Mouse (Mus musculus) frontal cortex, adult 2 months (tissue): ENCODE data around the gene Cfap74. TPM values are rescaled to one million over a fixed set of nuclear protein-coding genes. Genes with fewer than 3 reads are reported as not detected.
A peak's percentile ranks its signal among the peaks of the same experiment; 100 is the strongest.

Source experiments
- DNase-seq, 2 experiments: peaks; one replicate each; pipeline ENCODE4 v3.0.0; 2022; ENCODE audit warnings: low spot score in 1 of 2; ENCODE audit errors: extremely low spot score in 1 of 2
- polyA plus RNA-seq: library from polyadenylated mRNA; depleted of rRNA; stranded (reverse); fragments of >200 nt; gene quantifications from 2 replicates; pipeline ENCODE4 v1.2.3, GENCODE M21; 2012; rRNA removed

The Cfap74 gene
- polyA plus RNA-seq, result 18.6 and 20.5 TPM in 2 replicates

DNA sequence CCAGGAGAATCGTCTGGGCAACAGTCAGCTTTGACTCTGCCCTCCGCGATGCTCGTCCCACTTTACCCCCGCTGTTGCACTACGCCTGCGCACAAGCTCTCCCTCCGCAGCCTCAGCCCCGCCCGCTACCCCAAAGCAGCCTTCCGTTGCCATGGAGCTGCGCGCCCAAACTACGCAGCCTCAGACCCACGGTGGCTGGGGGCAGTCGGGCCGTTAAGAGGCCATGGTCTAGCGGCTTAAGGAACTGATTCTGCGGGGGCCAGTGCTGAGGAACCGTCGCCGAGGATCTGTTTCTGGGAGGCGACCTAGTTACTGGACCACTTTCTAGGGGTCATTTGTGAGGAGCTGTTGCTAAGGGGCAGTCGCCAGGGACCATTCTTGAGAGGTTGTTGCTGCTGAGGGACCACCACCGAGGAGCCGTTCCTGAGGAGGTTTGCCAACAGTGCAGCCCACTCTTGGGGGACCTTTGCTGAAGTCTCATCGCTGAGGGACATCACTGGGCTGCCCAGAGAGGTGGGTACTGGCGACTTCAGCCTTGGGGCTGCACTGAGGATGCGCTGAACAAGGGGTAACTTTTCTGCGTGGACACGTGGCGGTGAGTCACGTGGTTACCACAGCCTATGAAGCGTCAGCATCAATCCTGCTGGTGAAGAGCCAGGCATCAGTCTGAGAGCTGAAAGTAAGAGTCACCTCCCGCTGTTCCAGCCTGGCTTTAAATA lies at the start of gene Cfap74:
Cfap74 (plus strand) TSS at position 133 of the 719 bp plus-strand sequence.
- peak; percentile 75 to 90 for DNase-seq

DNA sequence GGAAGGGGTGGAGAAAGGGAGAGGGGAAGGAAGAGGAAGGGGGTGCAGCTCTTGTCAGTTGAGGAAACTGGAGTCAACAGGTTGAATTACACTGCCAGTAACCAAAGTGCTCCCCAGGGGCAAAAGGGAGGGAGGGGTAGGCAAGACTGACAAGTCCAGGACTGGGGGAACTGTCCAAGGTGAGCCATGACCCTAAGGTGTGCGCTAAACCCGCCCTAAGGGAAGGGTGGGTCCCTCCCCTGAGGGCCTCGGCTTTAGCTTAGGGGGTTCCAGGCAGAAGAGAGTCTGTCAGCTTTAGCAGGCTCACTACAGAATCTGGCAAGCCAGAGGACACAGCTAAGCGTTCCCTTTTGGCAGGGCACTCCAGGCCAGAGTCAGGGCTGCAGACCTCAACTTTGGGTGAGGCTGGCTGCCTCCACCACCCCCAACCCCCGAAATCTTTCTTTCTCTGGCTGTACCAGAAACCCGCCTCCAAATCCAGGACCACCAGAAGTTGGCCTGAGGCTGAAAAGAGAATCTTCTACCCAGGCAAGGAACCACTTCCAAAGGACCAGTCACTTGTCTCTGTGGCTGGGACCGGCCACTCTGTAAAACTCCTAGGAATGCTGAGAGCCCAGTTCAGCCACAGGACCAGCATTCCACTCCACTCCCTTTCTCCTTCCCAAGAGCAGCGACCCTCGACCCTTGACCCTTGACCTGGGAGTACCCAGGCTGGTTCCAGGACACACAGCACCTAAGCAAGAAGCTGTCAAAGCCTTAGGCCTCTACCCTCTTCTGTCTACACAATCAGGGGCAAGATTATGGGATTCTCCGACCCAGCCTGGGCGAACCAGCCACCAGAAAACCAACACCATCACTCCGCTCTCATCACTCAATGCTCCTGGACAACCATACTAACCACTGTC lies 49.2 kb upstream of the Cfap74 start:
- no peak for DNase-seq

DNA sequence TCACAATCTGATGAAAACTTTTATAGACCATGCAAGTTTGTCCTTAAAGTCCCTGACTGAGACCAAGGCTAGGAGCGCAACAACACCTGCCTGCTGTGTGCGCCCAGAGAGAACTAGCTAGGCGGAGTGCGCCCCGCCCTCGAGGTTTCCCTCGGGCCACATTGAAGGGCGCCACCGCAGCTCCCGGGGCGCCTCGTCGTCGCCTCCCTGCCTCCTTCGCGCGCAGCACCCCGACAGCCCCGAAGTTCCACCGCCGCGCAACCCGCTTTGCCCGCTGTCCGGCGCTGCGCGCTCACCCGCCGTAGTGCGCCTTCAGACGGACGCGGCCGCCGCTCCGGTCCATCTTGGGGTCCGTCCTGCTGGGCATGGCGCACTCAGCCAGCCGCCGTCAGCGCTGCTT lies 48.1 kb upstream of the Cfap74 start:
- DNase-seq, result no peak

DNA sequence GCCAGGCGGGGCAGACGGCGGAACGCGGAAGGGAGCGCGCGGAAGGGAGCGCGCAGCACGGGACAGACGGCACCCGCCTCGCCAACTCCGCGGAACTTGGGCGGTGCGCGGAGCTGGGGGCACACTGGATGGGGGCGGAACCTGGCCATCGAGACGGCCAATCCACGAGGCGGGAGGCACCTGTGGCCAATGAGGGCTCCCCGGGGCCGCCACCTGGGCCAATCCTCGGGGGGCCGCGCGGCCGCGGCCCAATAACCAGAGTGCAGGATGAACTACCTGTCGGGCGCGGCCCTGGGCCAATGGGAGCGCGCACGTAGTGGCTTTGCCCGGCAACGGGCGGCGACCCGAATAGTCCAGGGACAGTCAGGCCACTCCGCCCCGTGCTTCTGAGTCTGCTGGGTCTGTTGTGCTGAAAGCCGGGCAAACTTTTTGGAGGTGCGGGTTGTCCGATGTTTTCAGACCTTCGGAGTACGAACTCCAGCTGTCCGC lies 47.6 kb upstream of the Cfap74 start, which contains the start of gene Prkcz:
Prkcz (minus strand) TSS at position 59 of the 489 bp plus-strand sequence.
- peak in 1 of 2 experiments; percentile 60 for DNase-seq

DNA sequence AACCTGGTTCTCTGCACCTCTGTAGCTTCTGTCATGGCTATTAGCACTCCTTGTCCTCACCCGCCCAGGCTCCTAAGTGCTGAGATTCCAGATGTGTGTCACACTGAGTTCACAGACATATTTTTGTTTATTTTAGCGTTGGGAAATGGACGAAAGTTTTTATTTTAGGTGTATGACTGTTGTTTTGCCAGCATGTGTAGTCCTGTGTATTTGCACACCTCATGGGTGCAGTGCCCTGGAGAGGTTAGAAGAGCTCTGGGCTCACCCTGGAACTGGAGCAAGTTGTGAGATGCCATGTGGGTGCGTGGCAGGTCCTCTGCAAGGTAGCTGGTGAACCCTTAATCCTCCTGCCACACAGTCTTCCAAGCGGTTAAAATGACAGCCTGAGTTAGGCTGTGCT lies 46.5 kb upstream of the Cfap74 start:
- DNase-seq, result no peak

DNA sequence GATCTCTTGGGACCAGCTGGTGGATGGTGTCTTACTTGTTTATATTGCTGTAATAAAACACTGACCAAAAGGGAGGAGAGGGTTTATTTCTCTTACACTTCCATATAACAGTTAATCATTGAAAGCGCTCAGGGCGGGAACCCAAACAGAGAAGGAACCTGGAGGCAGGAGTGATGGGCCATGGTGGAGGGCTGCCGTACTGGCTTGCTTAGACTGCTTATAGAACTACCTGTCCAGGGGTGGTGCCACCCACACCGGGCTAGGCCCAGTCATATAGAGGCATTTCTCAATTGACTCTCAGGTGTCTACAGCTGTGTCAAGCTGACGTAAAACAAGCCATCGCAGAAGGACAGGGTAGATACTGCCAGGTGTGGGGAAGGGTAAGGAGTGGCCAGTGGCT lies 42.2 kb upstream of the Cfap74 start:
- DNase-seq, result no peak

DNA sequence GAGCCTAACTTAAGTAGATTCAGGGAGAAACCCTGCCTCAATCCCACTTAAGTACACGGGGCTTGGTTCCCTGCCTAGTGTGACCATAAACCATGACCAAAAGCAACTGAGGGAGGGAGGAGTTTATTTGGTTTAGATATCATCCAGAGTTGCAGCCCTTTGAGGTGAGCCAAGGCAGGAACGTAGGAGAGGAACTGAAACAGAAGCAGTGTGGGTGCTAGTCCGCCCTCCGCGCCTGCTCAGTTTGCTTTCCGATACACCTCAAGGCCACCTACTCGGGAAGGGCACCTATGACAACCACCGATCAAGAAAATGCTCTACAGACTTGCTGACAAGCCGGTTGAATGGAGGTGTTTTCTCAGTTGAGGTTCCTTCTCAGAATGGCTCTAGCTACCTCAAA lies 41.3 kb upstream of the Cfap74 start:
- no peak for DNase-seq

DNA sequence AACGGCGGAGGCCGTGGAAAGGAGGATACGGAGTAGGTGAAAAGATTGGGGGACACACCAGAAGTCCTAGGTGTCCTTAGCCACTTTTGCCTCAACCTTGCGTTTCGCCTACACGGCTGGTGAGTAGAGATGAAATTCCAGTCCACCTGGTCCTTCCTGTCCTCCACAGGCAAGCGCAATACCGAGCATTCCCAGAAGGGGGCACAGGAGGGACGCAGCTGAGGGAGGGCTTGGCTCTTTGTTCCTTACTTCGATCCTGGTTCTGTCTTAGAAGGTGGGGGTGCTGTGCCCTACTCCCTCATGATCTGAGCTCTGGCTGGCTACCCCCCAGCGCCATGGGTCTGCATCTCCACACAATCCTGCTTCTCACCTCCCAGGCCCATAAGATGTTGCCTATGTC lies 40.3 kb upstream of the Cfap74 start:
- peak; percentile 40 to 92 for DNase-seq

DNA sequence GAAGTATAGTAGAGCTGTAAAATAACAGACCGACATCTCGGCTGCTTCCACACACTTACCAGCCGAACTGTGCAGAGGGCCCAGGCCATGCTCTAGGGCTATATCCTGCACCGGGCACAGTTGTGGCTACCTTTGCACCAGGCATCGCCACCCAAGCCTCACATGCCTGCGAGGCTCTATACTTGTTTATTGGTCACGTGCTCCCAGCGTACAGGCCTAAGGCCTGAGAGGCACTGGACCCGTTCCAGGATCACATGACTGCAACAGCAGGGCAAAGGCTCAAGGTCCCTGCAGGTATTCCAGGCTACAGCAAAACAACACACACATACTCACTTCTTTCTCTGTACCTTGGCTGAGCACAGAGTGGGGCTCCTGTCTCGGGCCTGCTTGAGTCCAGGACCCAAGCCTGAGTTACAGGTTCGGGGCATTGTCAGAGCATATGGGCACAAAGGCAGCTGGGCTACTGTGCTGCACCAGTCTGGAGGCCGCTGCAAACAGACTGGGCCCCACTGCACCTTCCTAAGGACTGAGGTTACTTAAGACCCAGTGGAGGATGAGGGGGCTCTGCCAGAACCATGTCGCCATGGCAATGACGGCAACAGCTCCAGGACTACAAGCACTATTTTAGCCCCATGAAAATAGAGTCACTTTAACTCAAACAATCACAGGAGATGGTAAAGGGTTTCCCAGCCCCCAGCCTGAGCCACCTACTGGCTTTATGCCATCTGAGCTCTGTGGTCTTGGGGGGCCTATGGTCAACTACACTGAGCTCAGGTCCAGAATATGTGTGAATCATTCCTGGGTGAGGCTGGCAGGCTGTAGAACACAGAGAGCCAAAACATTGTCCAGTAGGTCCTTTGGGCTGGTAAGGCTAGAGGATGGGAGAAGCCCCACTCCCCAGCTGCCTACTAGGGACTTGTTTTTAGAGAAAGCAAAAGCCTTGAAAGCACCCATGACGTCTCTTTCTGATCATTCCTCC lies 38.0 kb upstream of the Cfap74 start:
- DNase-seq, result no peak

DNA sequence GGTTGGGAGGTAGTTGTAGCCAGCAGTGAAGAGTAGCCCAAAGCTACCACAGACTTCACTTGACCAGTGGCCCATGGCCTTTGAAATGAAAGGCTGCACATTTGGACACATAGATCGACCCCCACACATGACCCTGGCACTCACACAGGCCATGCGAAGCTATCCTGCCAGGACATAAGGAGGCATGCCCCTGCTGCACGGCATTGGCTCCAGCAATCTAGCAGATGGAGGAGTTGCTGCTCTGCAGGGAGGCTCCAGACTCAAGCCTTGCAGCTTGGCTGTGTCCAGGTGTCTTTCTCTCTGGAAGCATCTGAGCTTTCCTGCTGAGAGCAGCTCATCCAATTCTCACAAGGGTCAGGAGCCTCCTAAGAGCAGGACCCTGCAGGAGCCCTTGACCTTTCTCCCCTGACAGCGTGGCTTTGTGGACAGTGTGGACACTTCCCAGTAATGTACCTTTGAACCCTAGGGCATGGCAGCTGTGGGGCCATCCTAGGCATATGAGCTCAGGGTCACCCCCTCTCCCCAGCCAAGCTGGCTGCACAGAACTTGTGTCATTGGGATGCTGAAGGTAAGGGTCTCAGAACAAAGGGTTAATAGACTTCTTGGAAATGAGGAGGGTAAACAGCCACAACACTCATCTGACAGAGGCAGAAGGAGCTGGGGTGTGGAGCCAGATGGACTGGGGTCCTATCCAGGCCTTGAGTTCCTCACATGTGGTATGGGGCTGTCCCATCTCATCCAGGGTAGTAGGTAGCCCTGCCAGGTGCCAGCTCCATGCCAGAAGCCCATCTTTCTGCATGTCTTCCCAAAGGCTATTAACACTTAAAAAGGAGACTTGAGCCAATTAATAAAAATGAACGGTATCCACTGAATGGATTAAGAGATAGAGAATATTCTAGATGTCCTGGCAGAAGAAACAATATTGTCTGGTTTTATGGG lies 36.9 kb upstream of the Cfap74 start:
- DNase-seq, result no peak

DNA sequence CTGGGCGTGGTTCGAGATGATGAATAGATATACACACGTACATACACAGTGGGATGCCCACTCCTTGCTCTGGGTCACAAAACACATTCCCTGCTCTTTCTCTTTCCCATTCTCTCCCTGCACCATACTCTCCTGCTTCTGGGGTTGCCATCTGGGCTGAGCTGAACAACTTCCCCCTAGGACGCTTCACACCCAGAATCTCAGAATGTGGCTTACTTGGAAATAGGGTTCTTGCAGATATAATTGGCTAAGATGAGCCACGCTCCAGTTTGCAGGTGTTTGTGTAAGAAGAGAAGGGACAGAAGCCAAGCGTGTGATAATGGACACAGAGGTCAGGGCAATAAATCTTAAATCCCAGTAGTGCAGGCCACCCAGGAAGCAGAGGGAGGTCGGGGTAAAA lies 27.0 kb upstream of the Cfap74 start:
- no peak for DNase-seq

DNA sequence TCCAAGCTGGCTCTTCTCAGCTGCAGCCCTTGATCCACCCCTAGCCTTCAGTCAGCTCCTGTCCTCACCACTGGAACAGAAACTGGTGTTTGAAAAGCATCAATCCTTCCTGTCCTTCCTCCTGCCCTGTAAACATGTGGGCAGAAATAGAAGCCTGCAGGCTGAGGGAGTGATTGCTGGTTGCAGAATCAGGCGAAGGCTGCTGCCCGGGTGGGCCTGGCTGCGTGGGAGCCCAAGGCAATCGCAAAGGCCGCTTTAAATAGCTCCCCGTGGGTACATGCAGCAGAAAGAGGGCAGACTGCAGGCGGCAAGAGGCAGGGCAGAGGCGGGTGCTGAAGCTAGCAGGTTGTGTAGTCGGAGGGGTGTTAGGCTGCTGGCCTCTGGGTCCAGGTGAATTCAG lies 26.2 kb upstream of the Cfap74 start:
- peak; percentile 67 to 80 for DNase-seq

DNA sequence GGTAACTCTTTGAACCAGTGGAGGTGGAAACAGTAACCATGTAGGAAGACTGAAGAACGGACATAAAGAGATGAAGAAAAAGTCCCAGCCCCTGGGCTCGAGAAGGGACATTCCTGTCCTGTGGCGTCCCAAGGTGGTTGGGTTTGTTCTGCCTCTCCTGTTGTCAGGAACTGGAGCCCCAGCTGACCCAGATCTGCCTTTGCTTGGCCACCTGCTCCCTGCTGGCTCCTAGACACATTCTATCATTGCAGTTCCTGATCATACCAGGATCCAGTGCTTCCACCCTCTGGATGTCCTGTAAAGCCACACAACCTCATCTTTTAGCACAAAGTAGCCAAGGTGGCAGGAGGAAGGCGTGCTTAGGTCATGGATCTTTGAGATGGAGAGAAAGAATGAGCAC lies 25.7 kb upstream of the Cfap74 start:
- no peak for DNase-seq

DNA sequence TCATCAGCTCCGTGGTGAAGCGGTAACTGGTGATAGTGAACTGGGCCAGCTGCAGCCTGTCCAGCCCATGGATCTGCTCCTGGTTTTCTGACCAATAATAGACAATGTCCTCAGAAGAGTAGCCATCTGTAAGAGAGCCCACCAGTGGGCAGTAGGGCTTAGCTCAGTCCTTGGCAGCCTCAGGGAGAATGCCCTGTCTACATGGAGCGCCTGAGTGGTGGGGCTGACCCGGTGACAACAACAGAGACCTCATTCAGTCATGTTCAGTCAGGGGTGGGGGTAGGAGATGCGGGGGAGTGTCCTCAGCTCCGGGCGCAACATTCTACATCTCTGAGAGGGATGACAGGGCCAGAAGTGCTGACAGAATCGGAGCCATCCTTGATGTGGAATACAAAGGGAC lies 21.8 kb upstream of the Cfap74 start:
- no peak for DNase-seq

DNA sequence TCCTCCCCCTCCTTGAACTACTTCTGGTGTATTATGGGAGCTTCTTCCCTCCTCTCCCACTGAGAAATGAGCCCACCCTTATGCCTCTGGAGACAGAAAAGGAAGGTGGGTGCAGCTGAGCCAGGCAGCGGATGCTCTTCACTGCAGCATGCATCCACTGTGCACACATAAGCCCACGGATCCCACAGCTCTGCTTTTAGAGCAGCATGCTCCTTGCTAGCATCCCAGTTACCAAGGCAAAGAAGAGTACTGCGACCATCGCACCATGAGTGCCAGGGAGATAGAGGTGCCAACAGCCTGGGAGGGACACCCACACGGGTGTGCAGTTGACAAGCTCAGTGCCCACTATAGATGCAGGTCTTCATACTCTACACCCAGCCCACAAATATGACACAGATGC lies 13.5 kb upstream of the Cfap74 start:
- peak; percentile 73 to 78 for DNase-seq

DNA sequence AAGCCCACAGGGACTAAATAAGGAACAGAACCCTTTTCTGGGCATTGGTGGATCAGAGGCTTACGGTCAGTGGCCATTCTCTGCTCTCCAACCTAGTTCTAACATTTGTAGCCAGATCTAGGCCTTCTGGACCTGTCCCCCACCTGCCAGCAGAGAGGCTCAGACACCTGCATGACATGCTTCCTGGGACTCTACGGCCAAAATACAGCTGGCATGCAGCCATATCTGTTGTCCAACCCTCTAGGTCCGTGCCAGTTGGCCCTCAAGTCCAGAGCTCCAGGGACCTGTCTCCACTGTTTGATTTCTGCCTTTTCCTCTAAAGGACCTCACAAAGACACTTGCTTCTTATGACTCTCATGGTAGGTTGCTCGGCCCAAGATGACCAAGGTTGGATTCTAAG lies 12.2 kb upstream of the Cfap74 start:
- no peak for DNase-seq

DNA sequence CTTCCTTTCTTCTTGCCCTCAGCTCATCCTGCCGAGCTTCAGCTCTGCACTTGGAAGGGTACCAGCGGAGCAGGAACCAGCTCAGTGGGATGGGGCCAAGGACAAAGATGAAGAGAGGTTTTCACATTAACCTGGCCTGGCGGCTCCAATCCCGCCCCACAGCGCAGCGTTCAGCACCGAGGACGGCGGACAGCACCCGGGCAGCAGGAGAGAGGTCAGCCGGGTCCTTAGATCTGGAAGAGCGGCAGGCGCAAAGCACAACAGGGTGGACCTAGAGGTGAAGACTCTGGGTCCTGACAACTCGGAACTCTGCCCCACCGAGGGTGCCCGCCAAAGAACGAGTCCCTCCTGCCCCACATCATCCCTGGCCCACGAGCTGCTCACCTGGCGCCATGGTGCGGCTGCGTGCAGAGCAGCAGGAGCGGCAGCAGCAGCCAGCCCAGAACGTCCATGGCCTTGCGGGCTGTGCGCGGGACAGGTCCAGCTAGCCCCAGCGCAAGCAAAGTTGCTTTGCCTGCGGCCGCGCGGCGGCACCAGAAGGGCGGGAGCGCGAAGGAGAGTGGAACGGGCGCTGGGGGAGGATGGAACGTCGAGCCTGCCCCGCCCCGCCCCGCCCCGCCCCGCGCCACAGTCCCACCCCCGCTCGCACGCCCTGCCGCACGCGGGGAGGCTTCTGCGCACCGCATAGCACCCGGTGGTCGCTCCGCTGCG lies 11.3 kb upstream of the Cfap74 start, which contains the start of gene Gabrd:
Gabrd (minus strand) TSS at position 602 of the 711 bp plus-strand sequence.
- peak in 1 of 2 experiments; percentile 63 for DNase-seq

DNA sequence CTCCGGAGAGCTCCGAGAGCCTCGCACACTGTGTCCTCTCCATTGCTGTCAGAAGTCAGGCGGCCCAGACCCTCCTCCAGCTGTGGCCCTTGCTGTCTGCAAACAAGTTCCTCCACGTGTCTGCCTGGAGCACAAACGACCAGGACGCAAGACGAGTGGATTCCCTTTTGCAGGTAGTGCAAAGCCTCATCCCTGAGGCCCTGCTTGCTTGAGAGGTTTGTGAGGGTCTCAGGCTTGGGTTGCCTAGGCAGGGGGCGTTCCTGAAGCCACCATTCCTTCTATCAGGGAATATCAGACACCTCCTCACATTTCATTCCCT lies 10.8 kb upstream of the Cfap74 start:
- no peak for DNase-seq

DNA sequence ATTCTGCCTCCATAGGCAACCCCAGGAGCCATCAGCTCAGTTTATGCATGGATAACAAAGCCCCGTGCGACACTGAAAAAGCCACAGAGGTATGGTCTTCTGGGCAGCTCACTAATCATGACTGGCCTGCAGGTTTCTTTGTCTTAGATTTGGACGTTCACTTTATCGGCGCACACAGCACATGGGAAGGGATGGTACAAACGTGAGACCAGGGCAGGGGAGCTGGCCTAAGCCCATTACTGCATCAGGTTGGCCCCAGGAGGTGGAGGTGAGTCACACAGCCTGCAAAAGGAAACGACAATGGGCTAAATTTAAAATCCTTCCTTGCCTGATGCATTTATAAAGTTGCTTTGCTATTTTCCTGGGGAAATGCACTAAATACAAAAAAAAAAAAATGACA lies 7.9 kb upstream of the Cfap74 start:
- DNase-seq, result no peak
